Mouse (Mus musculus) lung, postnatal 25 days (tissue): ENCODE measurements at regions not wholly inside any gene's neighbourhood (a gene's known extent, or its start where the extent isn't known, plus 50 kb on each side); places are given as distances from the start of the nearest gene placed in this dataset.

ENCODE experiments used
- DNase-seq: peaks from one replicate; pipeline ENCODE4 v3.0.0; 2022; ENCODE audit warnings: low spot score

DNA sequence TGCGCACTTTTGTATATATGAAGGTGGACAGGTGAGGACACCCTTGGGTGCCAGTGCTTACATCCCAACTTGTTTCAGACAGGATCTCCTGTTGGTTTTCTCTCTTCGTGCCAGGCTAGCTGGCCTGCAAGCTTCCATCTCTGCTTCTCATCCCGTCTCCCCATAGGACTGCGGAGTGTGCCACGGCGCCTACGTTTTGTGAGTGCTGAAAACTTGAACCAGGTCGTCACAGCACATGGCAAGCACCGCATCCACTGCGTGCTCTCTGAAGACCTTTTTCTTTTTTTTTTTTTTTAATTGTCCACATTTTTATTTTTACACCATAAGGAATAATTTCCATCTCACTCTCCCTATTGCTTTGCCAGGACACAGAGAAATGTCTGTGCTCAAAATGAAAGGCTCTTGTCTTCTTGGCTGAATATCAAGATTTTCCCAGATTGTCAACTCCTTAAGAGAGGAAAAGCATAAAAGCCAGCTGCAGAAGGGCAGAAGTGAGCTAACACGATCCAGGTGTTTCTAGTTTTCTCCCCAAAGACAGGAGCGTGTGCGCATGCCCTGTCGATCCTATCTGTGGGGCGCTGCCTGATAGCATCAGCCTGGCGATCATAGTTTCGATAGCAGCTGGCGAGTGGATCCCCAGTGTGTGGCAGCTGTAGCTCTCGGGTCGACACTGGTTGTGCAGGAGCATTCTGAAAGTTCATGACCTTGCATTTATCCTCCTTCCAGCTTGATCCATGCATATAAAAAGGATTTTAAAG lies 326.4 kb upstream of the Ddhd1 start:
- peak; percentile 58 for DNase-seq

GRCm38 (mm10) chr14:45992041-45992869 lies 334.3 kb upstream of the Ddhd1 start:
- DNase-seq: peak; percentile 82

- peak; percentile 38 for DNase-seq
Observed at GRCm38 (mm10) chr14:45992870-45993135, 334.9 kb upstream of the Ddhd1 start.

DNA sequence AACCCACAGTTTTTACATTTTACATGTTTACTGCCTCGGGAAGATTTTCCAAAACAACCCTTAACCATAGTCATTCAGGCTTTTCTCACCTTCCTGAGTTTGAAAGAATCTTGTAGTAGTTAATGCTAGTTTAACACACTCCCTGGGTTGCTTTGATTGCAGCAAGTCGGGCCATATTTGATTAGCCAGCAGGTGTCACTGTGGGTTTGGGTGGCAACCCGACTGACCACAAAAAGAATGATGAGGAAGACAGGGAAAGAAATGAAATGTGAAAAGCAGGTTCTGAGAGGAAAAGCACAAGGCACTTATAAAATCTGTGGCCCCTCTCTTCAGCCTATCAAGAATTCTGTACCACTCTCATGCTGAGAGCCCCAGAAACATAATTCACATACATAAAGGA lies 335.7 kb upstream of the Ddhd1 start:
- DNase-seq: peak; percentile 79

- peak; percentile 32 for DNase-seq
Observed at GRCm38 (mm10) chr14:45996760-45997159, 338.8 kb upstream of the Ddhd1 start.

DNA sequence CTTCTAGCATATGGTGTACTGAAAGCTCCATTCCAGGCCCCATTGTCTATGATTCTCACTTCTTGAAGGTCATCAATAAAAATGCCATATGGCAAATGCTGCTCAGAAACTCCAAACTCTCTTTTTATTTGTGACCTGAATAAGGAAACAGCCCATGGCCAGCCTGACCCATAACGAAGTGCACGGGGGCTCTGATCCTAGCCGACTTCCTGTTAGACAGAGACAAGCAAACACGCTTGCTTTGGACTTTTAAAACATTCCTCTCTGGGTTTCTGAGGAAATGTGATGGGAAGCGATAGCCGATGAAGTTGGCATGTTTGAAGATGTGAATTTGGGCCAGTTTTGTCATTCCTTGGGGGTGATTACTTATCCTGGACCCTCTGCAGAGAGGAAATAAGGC lies 346.1 kb upstream of the Ddhd1 start:
- DNase-seq: no peak

GRCm38 (mm10) chr14:46005307-46005706 lies 347.4 kb upstream of the Ddhd1 start:
- no peak for DNase-seq

DNA sequence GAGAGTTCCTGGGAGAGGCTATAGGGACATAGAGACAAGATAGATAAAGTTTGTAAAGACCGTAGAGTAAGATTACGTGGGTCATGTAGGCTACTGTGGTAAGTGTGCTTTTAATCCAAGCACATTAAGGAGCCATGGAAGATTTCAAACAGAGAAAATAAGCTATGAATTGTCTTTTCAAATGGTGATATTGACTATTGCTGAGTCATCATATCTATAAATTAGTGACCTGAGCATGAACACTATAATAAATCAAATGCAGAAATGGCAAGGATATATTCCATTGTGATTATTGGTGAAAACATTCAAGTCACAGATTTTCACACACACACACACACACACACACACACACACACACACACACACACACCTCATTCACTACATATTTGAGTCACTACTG lies 355.3 kb upstream of the Ddhd1 start:
- DNase-seq: no peak

- no peak for DNase-seq
Observed at GRCm38 (mm10) chr14:46014090-46014489, 356.1 kb upstream of the Ddhd1 start.

DNA sequence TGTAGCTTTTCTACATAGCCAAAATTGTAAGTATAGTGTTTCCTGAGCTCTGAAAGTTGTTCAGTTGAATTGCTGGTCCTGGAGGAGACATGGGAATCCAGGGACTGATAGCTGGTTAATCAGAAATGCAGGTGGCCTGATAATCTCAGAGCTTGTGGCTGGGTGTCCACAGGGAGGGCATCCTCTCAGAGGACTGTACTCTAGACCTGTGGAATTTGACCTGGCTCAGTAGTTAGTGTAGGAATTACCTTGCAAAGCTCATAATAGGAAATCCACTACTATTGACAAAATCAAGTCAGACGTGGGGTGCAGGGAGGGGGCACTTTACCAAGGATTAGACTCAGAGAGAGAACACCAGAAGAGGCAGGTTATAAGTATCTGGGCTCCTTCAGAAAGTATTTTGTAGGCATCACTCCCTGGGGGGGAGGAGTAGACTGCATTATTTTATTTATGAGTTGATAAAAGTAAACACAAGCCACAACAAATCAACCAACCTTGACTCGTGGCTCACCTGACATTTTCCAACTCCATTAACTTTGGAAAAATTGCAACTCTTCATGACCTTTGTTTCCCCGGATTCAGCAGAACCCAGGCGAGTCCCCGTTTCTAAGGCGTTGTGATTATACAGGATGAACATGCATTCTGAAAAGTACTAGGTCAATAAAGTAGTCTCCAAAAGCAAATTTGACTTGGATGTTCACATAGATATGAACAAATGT lies 357.9 kb upstream of the Ddhd1 start:
- no peak for DNase-seq

- no peak for DNase-seq
Observed at GRCm38 (mm10) chr14:46016701-46017106, 358.8 kb upstream of the Ddhd1 start.

GRCm38 (mm10) chr14:46017286-46017685 lies 359.3 kb upstream of the Ddhd1 start:
- peak; percentile 19 for DNase-seq

- DNase-seq: no peak
Observed at GRCm38 (mm10) chr14:46017976-46018375, 360.0 kb upstream of the Ddhd1 start.

GRCm38 (mm10) chr14:46019240-46020025 lies 359.8 kb upstream of the Gm15217 start:
- no peak for DNase-seq

DNA sequence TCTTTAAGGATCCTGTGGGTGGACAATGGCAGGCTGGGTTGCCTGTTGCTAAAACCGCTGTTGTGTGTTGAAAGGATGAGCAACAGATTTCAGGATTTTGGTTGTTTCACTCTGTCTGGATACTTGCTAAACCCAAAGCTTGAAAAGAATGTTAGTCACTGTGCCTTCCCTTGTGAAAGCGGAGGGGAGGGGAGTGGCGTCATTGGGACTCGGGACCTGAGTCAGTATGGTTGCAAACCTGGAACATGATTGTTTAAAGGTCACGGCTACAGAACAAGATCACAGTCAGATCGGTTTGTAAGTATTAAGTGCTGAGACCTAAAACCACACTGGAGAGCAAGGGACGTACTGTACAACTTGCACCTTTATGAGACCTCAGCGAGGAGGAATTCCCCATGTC lies 344.9 kb upstream of the Gm15217 start:
- DNase-seq: no peak

GRCm38 (mm10) chr14:46060622-46061381 lies 318.4 kb upstream of the Gm15217 start:
- peak; percentile 17 for DNase-seq

DNA sequence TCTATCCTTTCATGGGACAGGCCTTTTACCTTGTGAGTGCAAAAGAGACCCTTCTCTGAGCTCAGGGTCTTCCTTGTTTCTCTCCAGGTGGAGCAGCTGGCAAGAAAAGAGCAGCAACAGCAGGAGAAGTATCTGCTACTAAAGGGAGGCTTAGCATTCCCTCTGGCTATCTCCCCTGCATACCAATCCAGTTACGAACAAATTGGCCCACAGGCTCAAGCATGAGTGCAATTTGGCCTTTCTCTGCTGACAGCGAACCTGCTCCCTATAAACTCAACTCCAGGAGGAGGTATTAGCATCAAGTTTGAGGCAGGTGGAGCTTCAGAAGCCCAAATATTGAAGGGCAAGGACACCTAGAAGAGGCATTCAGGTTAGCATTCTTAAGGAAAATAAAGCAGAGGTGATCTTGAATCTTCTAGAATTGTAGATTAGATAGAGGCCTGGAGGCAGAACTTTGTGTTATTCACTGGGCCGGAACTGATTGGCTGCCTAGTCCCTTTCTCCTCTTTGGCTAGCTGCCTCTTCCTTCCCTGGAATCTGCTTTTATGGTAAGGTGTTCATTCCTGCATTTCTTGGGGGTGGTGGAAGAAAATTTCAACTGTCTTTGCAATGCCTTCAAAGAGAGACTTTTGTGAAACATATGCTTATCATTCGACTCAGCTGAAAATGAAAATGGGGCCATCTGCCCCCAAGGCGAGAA lies 312.0 kb upstream of the Gm15217 start:
- DNase-seq: peak; percentile 50

DNA sequence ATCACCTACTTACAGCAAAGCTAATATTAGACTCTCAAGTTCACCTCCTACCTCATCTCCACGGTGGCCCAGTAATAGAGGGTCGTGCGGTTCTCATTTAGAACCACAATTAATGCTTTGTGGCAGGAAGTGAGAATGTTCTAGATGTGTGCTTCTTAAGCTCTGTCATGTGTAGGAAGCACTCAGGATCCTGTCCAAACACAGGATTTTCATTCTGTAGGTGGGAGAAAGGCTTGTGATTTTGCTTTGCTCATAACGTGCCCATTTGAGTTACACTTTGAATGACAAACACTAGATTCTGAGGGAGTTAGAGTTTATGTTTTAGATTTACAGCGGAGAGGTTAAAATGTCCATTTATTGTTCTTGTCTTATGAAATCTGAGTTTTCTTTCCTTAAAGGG lies 308.0 kb upstream of the Gm15217 start:
- DNase-seq: no peak

- DNase-seq: no peak
Observed at GRCm38 (mm10) chr14:46076738-46077137, 302.5 kb upstream of the Gm15217 start.

- no peak for DNase-seq
Observed at GRCm38 (mm10) chr14:46077406-46078131, 301.6 kb upstream of the Gm15217 start.
